ENCODE assay signal across 9 mouse cellular contexts in the genomic region with DNA sequence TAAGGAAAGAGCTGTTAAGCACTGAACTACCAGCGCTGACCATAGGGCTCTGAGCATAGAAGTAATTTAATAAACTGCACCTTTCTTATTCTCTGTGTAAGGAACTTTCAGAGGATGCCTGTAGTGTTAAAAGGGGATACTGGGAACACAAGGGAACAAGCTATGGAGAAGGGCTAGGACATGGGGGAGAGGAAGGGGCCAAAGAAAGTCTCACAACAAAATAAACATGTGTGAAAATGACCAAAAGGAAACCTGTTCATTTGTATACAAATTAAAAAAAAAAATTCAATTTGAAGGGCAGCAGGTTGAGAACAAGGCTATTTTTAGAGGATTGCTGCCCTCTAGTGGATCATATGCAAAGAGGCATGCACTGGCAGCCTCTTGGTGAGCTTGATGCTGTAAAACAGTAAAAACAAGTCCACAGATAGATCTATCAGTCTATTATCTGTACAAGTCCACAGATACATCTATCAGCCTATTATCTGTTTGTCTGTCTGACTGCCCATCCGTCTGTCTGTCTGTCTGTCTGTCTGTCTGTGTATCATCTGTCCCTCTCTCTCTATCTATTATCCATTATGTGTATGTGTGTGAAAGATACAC. TPM values are rescaled to one million over a fixed set of nuclear protein-coding genes. Genes with fewer than 3 reads are reported as not detected.
DNase-seq lines count a peak whose midpoint lies in the region; ATAC-seq and TF ChIP-seq lines count a peak whose summit lies in the region.
"Had no signal": no experiment of that assay in that cellular context is flagged by ENCODE, and none has a peak within 500 bp of the region (broad histone marks: within the 10 kb centered on the region; RNA-seq: fewer than 3 reads in every experiment).

No protein-coding gene starts in this region.

- DNase-seq in left cerebral cortex, postnatal 14 days (ENCODE audit: low spot score in 2 of 2): peak; percentile 57 to 63
- DNase-seq in left cerebral cortex, adult 11 months (ENCODE audit: low spot score): no peak
- DNase-seq in MEL-GATA-1-ER (ENCODE audit: extremely low read depth, low read depth): peak; percentile 56
- peak; percentile 83 for DNase-seq in embryo, embryonic 10 days (ENCODE audit: low spot score)
- peak; percentile 81 for DNase-seq in hindbrain, embryonic 14.5 days (ENCODE audit: low spot score)
- peak in 2 of 3 experiments; percentile 26 to 47 for DNase-seq in liver, embryonic 14.5 days (ENCODE audit: low read depth in 3 of 3, low spot score in 3 of 3)
- no peak for DNase-seq in frontal cortex, postnatal 14 days (ENCODE audit: low spot score in 2 of 2)

- no peak overlapping the region for H3K9ac ChIP-seq in hindbrain, embryonic 14.5 days
- H3K9ac ChIP-seq in liver, embryonic 14.5 days (replicated peaks): no peak overlapping the region
- no peak overlapping the region for H3K9ac ChIP-seq in neural tube, embryonic 12.5 days
- H3K9ac ChIP-seq: embryonic facial prominence, embryonic 13.5 days had no signal

- no peaks in the 10 kb centered on the region for H3K27me3 ChIP-seq in hindbrain, embryonic 14.5 days (ENCODE audit: control insufficient read depth, insufficient read depth, low read length)
- H3K27me3 ChIP-seq in liver, embryonic 14.5 days (ENCODE audit: control insufficient read depth, insufficient read depth, low read length): no peaks in the 10 kb centered on the region
- H3K27me3 ChIP-seq in neural tube, embryonic 12.5 days (replicated peaks): no peaks in the 10 kb centered on the region
- H3K27me3 ChIP-seq: embryonic facial prominence, embryonic 13.5 days had no signal

- no peak; the same call in 1 of the 2 replicates for ATAC-seq in hindbrain, embryonic 14.5 days (ENCODE audit: low FRiP score)
- ATAC-seq in liver, embryonic 14.5 days (ENCODE audit: insufficient read depth): no peak
- ATAC-seq in neural tube, embryonic 12.5 days (ENCODE audit: low FRiP score, low read depth): 0 out of 2 replicates have a peak, but pooled peaks have one; percentile 19

- H3K4me1 ChIP-seq in hindbrain, embryonic 14.5 days (replicated peaks; ENCODE audit: control insufficient read depth, insufficient read depth, low read length): peaks cover 6% of the 10 kb centered on the region
- H3K4me1 ChIP-seq in liver, embryonic 14.5 days (replicated peaks; ENCODE audit: control insufficient read depth in 2 of 2, insufficient read depth in 2 of 2, low read length in 1 of 2): peaks cover 20 to 28% of the 10 kb centered on the region in 2 experiments
- peaks cover 15% of the 10 kb centered on the region; the same call in 1 of the 2 replicates for H3K4me1 ChIP-seq in neural tube, embryonic 12.5 days
- H3K4me1 ChIP-seq: embryonic facial prominence, embryonic 13.5 days had no signal

- H3K9me3 ChIP-seq in hindbrain, embryonic 14.5 days (ENCODE audit: control insufficient read depth, low read length): no peaks in the 10 kb centered on the region
- H3K9me3 ChIP-seq in liver, embryonic 14.5 days (ENCODE audit: control insufficient read depth, low read length): no peaks in the 10 kb centered on the region
- no peaks in the 10 kb centered on the region for H3K9me3 ChIP-seq in neural tube, embryonic 12.5 days
- H3K9me3 ChIP-seq: embryonic facial prominence, embryonic 13.5 days had no signal

- no peaks in the 10 kb centered on the region for H3K36me3 ChIP-seq in hindbrain, embryonic 14.5 days (replicated peaks; ENCODE audit: control insufficient read depth, insufficient read depth)
- no peaks in the 10 kb centered on the region for H3K36me3 ChIP-seq in liver, embryonic 14.5 days (replicated peaks; ENCODE audit: control insufficient read depth, insufficient read depth, low read depth)
- no peaks in the 10 kb centered on the region for H3K36me3 ChIP-seq in neural tube, embryonic 12.5 days
- H3K36me3 ChIP-seq: embryonic facial prominence, embryonic 13.5 days had no signal

- no peak overlapping the region for H3K4me3 ChIP-seq in hindbrain, embryonic 14.5 days (replicated peaks; ENCODE audit: low read length)
- no peak overlapping the region for H3K4me3 ChIP-seq in liver, embryonic 14.5 days (ENCODE audit: insufficient read depth in 1 of 2, low read depth in 2 of 2, low read length in 2 of 2)
- no peak overlapping the region for H3K4me3 ChIP-seq in neural tube, embryonic 12.5 days
- H3K4me3 ChIP-seq: embryonic facial prominence, embryonic 13.5 days had no signal

- 14% methylated on average over 2 of the region's 2 CpGs for WGBS in hindbrain, embryonic 14.5 days
- WGBS in liver, embryonic 14.5 days (ENCODE audit: insufficient replicate concordance): 8% methylated on average over 2 of the region's 2 CpGs
- WGBS in neural tube, embryonic 12.5 days: 8% methylated on average over 2 of the region's 2 CpGs

- TF ChIP-seq EP300 in liver, embryonic 14.5 days (IDR thresholded peaks at IDR 0.05; ENCODE audit: low read depth): no peak

- H3K4me2 ChIP-seq in hindbrain, embryonic 14.5 days (replicated peaks): no peak overlapping the region
- H3K4me2 ChIP-seq in liver, embryonic 14.5 days (ENCODE audit: low read depth): no peak overlapping the region
- no peak overlapping the region for H3K4me2 ChIP-seq in neural tube, embryonic 12.5 days (replicated peaks)
- H3K4me2 ChIP-seq: embryonic facial prominence, embryonic 13.5 days had no signal

- H3K27ac ChIP-seq in hindbrain, embryonic 14.5 days: no peak overlapping the region
- H3K27ac ChIP-seq in liver, embryonic 14.5 days: no peak overlapping the region
- no peak overlapping the region for H3K27ac ChIP-seq in neural tube, embryonic 12.5 days
- H3K27ac ChIP-seq: embryonic facial prominence, embryonic 13.5 days had no signal

- intact Hi-C loops in left cerebral cortex, postnatal 14 days (cut with DNase I): loop anchor here (1.0 to 5.0 kb wide), 2 partner anchors 160 to 383 kb away; partner anchors contain the start of gene Msh3

- TF ChIP-seq CTCF in liver, embryonic 14.5 days (IDR thresholded peaks at IDR 0.05; ENCODE audit: low read depth): peak; percentile 82

RNA-seq across cellular contexts. Expression of gene Thbs4, which starts 53.8 kb away (rescaled TPM):
- 1 to 10 TPM; 3.0 to 5.7 TPM for total RNA-seq in left cerebral cortex, postnatal 14 days (2021)
- 1.2 and 1.3 TPM in 2 replicates for polyA plus RNA-seq in hindbrain, embryonic 14.5 days (2014; fragmentation: Nextera tagmentation; extraction: Ambion mirVana)
- polyA plus RNA-seq in liver, embryonic 14.5 days (2012; rRNA removed): 0.11 and 0.12 TPM in 2 replicates
- 0.03 and 0.06 TPM in 2 replicates for polyA plus RNA-seq in liver, embryonic 14.5 days (2014; fragmentation: Nextera tagmentation; extraction: Ambion mirVana)
- polyA plus RNA-seq in neural tube, embryonic 12.5 days (2016; fragmentation: Nextera tagmentation; extraction: Ambion mirVana): 1.6 and 2.8 TPM in 2 replicates

Comparison
In these comparisons a context has a peak if more than half of its experiments do, and no peak if none do; other contexts are left out.
1. DNase-seq: peak in left cerebral cortex, postnatal 14 days (2 of 2), MEL-GATA-1-ER (single experiment), embryo, embryonic 10 days (single experiment), hindbrain, embryonic 14.5 days (single experiment) and liver, embryonic 14.5 days (2 of 3); none in left cerebral cortex, adult 11 months (single experiment) and frontal cortex, postnatal 14 days (0 of 2).